Mouse (Mus musculus): ENCODE results near the gene Trap1.

GRCm38 (mm10) chr16:4085851-4086387 lies 8.3 kb upstream of the Trap1 start:
- no peak for TF ChIP-seq CTCF (IDR thresholded peaks at IDR 0.05; ENCODE audit: low read depth, low read length)
- no peak for TF ChIP-seq POLR2AphosphoS5 (IDR thresholded peaks at IDR 0.05; ENCODE audit: insufficient replicate concordance, low read depth, low read length)
- no peak for TF ChIP-seq GATA1 (IDR thresholded peaks at IDR 0.05; ENCODE audit: borderline replicate concordance, low read length)
- no peak for TF ChIP-seq GATA2 (IDR thresholded peaks at IDR 0.05; ENCODE audit: borderline replicate concordance, low read depth, low read length)
- TF ChIP-seq TAL1 (conservative IDR thresholded peaks at IDR 0.05; ENCODE audit: low read depth, low read length), result no peak
